Mouse (Mus musculus): ENCODE data around the gene Inpp4b.

Gene Inpp4b

GRCm38 (mm10) chr8:81478674-81479073 lies 136.3 kb downstream of the Inpp4b start:
- DNase-seq: no peak

DNA sequence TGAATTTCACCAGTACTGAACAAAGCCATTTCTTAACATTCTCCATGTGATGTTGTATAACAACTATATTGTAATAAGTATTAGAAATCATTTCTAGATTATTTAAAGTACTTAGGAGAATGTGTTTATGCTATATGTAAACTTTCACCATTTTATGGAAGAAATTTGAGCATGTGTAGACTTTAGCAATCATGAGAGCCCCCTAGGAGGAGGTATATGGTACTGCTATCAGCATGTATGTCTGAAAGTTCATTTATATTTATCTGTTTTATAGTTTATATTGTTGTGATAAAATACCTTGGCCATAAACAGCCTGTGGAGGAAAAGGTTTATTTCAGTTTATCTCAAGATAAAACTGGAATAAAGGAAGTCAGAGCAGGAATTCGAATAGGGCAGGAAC lies 141.5 kb downstream of the Inpp4b start:
- no peak for DNase-seq

- no peak for DNase-seq
Observed at GRCm38 (mm10) chr8:81485626-81486025, 143.3 kb downstream of the Inpp4b start.

DNA sequence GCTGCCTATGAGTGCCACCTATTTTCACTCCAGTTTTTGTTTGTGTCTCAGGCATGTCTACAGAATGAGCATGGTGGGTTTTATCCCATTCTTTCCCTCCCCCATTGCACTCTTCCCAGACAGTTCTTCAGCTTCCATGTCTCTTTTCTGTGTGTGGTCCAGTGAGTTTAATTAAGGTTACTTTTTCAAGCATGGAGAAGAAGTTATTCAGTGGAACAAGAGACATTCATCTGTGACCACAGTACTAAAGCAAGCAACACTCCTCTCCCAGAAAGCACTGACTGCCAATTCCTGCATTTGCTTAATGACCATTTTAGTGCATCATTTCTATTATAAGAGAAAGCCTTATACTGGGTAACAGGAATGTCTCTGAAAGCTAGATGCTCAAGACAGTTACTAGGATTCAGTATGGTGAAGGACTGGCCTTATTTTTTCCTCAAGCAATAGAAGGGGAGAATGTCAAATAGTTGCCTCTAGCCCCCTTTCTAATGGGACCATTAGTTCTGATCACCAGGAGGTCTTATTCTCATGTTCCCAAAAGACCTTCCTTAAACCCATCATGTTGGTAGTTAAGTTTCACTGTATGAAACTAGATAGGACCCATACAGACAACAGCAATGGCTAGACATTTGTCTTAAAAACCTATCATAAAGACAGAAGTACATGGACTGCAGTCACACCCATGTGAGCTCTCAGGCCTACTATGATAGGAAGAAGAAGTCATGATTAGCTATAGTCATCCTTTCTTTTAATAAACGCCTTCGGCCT lies 147.7 kb downstream of the Inpp4b start:
- no peak for DNase-seq

DNA sequence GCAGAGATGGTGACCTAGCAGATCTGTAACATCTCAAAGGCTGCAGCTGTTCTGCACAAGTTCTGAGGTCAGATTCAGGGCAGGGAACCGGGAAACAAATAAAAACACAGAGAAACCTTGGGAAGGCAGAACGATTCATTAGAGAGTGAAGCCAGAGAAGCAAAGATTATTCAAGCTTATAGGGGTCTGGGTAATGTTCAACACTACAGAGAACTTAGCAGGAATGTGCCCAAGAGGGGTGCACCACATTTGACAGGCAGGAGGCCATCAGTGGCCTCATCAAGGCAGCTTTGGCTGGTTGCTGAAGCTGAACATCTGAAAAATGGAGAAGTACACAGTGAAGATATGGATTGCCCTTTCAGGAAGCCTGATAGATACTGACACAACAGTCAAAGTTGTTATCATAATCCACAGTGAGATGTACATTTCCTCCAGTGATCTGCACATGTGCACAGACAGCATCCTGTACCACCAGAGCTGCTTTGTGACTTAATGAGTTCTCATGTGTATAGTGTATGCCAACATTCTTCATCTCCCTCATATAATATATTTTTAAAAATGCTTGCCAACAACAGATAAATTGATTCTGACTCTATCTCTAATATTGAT lies 148.8 kb downstream of the Inpp4b start:
- DNase-seq: no peak

DNA sequence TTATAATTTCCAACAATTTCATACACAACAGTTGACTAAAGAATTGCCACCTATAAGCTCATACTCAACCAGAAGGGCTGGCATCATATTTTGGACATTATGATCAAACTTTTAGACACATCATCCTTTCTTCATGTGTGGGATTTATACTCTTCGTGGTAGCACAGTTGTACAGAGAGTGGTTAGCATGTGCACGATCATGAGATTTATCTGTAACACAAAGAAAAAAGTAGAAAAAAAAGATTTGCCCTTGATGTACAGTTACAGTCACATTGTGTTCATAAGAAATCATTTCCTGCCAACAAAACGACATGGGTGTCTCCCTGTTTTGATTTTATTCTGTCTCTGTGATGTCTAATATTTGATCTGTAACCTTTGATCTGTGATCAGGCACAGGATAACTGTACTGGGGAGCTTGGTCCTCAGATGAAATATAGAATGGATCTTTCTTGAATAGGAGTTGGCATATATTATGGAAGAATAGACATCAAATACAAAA lies 149.4 kb downstream of the Inpp4b start:
- DNase-seq: no peak

- no peak for DNase-seq
Observed at GRCm38 (mm10) chr8:81494823-81495222, 152.5 kb downstream of the Inpp4b start.

GRCm38 (mm10) chr8:81497646-81498045 lies 155.3 kb downstream of the Inpp4b start:
- DNase-seq: no peak

DNA sequence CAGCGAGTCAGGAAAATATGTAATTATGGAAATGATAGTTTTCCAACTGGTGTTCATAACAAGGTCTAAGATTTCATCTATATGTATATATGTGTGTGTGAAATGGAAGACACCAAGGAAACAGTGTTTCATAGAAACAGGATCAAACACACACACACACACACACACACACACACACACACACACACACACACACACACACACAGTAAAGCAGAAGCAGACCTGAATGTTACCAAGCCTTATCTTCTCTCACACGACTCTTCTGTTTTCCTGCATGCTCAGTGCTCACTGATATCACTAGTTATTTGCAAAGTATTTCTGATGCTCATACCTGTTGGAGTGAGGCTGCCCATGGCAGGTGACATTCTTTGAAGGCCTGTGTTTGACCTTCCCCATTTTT lies 159.9 kb downstream of the Inpp4b start:
- DNase-seq: no peak

- DNase-seq: no peak
Observed at GRCm38 (mm10) chr8:81502982-81503381, 160.6 kb downstream of the Inpp4b start.

GRCm38 (mm10) chr8:81512826-81513225 lies 170.5 kb downstream of the Inpp4b start:
- DNase-seq: no peak

DNA sequence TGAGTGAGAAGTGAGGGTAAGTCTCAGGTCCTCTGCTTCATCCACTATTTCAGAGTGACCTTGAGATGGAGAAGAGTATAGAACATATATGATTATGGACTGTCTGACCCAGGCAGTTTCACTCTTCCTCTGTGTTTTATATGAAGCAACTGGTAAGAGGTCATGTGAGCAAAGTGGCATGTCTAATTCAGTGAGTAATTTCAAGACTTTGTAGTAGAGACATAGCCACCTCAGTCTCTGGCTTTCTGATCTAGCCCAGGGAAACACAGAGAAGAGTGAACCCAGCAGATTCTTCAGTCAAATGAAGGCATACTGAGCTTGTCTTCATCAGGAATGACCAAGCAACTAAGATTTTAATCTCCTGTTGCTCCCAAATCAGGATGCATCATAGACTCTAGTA lies 172.1 kb downstream of the Inpp4b start:
- no peak for DNase-seq

- no peak for DNase-seq
Observed at GRCm38 (mm10) chr8:81522085-81522484, 179.7 kb downstream of the Inpp4b start.

- DNase-seq: no peak
Observed at GRCm38 (mm10) chr8:81524561-81524960, 182.2 kb downstream of the Inpp4b start.

- DNase-seq: no peak
Observed at GRCm38 (mm10) chr8:81527661-81528060, 185.3 kb downstream of the Inpp4b start.

- DNase-seq: no peak
Observed at GRCm38 (mm10) chr8:81538310-81538709, 196.0 kb downstream of the Inpp4b start.

GRCm38 (mm10) chr8:81558550-81558949 lies 216.2 kb downstream of the Inpp4b start:
- DNase-seq: no peak

- no peak for DNase-seq
Observed at GRCm38 (mm10) chr8:81562405-81562804, 220.0 kb downstream of the Inpp4b start.

DNA sequence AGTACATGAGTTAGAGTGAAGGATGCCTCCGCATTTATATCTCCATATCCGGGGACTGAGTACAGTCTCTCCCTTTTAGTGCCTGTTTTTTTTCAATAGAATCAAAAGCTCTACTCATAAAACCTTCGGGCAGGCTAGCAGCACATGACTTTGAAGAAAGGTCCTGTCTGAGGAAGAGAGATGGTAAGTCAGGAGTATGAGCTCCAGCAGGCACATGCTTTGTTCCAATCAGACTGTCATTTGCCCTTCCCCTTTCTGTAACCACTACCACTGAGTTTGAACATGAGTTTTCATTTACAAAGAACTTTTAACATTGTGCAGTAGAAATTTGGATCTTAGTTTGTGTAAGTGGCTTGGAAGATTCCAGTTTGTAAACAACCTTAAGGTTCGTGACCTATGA lies 223.1 kb downstream of the Inpp4b start:
- DNase-seq: no peak

DNA sequence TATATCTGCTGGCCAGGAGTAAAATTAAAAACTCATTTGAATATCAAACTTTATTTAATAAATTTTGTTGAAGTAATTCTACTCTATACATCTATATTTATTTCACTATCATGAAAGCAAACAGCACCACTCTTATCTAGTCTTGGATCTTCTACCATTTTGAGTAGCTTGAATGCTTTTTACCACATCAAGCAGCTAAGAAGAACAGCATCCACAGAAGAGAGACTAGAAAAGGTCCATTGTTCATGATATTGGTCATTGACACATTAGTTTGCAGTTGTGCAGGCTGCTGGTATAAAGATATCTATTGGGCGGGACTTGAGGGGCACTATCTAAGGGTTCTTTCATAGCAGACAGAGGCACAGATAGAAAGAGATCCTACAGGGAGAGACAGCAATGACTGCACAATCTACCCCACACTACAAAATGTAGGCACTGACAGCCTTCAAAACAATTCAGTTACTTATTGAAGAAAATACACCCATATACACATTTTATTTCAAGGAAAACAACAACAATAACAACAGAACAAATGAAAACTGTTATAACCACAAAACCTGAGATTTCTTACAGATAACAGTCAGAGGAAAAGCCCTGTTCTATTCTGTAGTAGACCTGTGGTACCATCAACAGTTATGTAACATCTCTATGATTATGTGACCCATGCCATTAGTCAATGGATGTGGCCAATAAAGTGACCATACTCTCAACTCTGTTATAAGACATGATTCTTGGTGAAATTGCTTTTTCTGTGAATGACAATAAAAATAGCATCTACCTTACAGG lies 230.2 kb downstream of the Inpp4b start:
- no peak for DNase-seq

GRCm38 (mm10) chr8:81575268-81575917 lies 233.0 kb downstream of the Inpp4b start:
- DNase-seq: no peak

DNA sequence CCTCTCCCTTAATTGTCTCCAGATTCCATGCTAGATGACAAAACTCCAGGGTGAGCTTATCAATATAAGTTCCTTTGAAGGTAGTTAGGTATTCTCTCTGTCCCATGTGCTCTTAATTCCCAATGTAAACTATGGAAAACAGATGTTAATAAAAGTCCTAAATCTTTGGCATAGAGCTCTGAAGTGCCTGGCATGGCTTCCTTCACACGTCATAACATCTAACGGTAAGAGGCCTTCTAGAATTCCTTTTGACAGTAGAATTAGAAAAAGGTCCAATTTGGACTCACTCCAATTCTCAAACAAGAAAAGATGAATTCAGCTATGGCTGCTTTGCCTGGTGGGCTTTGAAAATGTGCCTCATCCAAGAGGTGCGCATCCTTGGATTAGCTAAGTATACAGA lies 236.6 kb downstream of the Inpp4b start:
- DNase-seq: no peak

- no peak for DNase-seq
Observed at GRCm38 (mm10) chr8:81581817-81582437, 239.6 kb downstream of the Inpp4b start.
